Mouse (Mus musculus): ENCODE results near the gene Osbpl3. TPM values are rescaled to one million over a fixed set of nuclear protein-coding genes. Genes with fewer than 3 reads are reported as not detected.

Gene Osbpl3
- polyA plus RNA-seq, 1 experiment from 2014 or later = 6.4 TPM

DNA sequence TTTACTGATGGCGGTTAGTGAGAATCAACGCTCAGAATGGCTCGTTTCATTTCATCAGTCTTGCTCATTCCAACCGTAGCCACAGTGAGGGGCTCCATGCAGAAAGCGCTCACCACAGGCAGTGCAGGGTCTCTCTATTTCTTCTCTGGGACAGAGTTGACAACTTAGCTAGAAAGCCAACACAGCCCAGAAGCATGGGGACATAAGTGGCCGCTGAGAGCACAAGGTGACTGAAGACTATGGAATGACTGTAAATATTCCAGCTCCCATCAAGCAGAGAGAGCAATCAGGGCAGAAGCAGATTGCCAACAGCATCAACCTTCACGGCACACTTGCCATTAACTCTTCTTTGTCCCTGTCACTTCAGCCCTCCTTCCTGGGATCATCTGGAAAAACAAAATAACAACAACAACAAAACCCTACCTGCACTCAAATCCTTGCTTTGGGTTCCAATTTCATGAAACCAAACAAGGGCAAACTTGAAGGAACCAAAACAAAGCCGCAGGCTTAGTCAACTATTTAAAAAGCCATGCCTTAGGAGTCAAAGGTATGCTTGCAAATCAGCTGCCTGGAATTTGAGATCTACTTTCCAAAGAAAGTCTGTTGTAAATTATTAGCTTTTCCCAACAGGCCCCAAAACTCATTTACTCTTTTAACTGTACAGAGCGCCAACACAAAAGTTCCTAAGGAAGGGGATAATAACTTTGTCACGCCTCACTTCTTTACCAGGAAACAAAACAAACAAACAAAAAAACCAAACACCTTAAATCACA, 36.3 kb downstream of the Osbpl3 start:
- H3K36me3 ChIP-seq (ENCODE audit: control insufficient read depth, insufficient read depth, low read length) = no peaks in the 10 kb centered on the region
- H3K27ac ChIP-seq (ENCODE audit: low read length) = no peak overlapping the region
- ATAC-seq (ENCODE audit: low read depth) = no peak
- no peak overlapping the region for H3K9ac ChIP-seq (ENCODE audit: low read length)
- no peaks in the 10 kb centered on the region for H3K27me3 ChIP-seq (ENCODE audit: control insufficient read depth, insufficient read depth, low read depth, low read length)
- H3K9me3 ChIP-seq (ENCODE audit: control insufficient read depth, low read length) = no peaks in the 10 kb centered on the region
- H3K4me3 ChIP-seq (ENCODE audit: low read length) = no peak overlapping the region
- no peaks in the 10 kb centered on the region for H3K4me1 ChIP-seq (replicated peaks; ENCODE audit: control insufficient read depth, insufficient read depth, low read length)
- no peak overlapping the region for H3K4me2 ChIP-seq (ENCODE audit: low read depth, low read length)
- 76% methylated on average over 10 of the region's 10 CpGs for WGBS

DNA sequence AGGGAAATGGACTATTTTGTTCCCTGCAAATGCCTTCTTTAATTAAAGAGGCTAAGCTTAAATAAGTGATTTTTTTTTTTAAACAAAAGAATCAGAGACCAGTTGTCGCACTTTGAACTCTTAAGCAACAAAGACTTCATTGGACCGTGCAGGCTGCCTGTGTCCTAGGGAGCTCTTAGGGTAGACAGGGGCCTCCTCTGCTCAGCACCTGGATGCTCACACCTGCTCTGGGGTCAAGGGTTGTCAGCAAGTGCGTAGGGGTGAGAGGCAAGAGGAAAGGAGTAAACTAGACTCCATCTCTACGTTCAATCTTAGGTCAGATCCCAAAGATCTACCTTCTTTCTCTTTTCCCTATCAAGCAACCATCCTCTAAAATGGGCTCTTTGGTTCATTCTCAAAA, 37.0 kb downstream of the Osbpl3 start:
- 76% methylated on average over 4 of the region's 4 CpGs for WGBS
- H3K9ac ChIP-seq (ENCODE audit: low read length) = no peak overlapping the region
- no peaks in the 10 kb centered on the region for H3K36me3 ChIP-seq (ENCODE audit: control insufficient read depth, insufficient read depth, low read length)
- 0 out of 2 replicates have a peak, but pooled peaks cover 3% of the 10 kb centered on the region for H3K4me1 ChIP-seq (replicated peaks; ENCODE audit: control insufficient read depth, insufficient read depth, low read length)
- no peaks in the 10 kb centered on the region for H3K27me3 ChIP-seq (ENCODE audit: control insufficient read depth, insufficient read depth, low read depth, low read length)
- H3K9me3 ChIP-seq (ENCODE audit: control insufficient read depth, low read length) = no peaks in the 10 kb centered on the region
- H3K4me3 ChIP-seq (ENCODE audit: low read length) = no peak overlapping the region
- ATAC-seq (ENCODE audit: low read depth) = no peak
- no peak overlapping the region for H3K4me2 ChIP-seq (ENCODE audit: low read depth, low read length)
- no peak overlapping the region for H3K27ac ChIP-seq (ENCODE audit: low read length)

DNA sequence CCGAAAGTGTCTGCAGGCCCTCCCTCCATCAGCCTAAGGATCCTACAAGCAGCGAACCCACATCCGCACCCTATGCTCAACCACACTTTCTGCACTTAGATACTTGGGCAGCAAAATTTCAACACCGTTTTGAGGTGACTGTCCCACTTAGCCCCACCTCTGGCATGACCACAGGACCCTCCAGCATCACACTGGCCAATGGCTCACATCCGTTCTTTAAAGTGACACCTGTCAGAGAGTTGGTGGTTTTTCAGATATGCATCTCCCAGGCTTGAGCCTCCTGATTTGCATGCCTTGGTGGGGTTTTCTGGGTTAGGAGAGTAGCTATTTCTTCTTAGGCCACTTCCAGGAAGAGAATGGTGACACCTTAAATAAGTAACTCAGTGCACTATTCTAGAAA, 39.1 kb downstream of the Osbpl3 start:
- H3K4me2 ChIP-seq (ENCODE audit: low read depth, low read length) = no peak overlapping the region
- 0 out of 2 replicates have a peak, but pooled peaks cover 3% of the 10 kb centered on the region for H3K4me1 ChIP-seq (replicated peaks; ENCODE audit: control insufficient read depth, insufficient read depth, low read length)
- no peaks in the 10 kb centered on the region for H3K36me3 ChIP-seq (ENCODE audit: control insufficient read depth, insufficient read depth, low read length)
- no peak overlapping the region for H3K4me3 ChIP-seq (ENCODE audit: low read length)
- H3K27me3 ChIP-seq (ENCODE audit: control insufficient read depth, insufficient read depth, low read depth, low read length) = no peaks in the 10 kb centered on the region
- no peaks in the 10 kb centered on the region for H3K9me3 ChIP-seq (ENCODE audit: control insufficient read depth, low read length)
- ATAC-seq (ENCODE audit: low read depth) = no peak
- no peak overlapping the region for H3K9ac ChIP-seq (ENCODE audit: low read length)
- WGBS = 92% methylated on average over 5 of the region's 5 CpGs
- no peak overlapping the region for H3K27ac ChIP-seq (ENCODE audit: low read length)

DNA sequence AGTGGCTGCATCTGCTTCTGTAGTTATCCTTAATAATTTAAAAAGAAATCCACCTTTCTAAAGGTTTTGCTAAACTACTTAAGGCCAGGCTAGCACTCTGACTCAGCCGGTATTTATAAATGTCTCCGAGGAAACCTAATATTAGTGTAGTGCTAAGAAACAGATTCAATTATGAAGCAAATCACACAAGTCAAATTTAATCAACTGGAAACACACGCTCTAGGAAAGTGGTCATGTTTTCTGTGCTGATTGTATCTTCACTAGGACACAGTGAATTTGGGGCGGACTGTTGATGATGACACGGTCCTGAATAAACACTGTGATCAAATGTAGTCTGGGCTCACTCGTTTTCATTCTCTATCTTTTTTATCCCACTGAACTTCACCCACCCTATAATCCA, 40.6 kb downstream of the Osbpl3 start:
- Histone ChIP-seq H3K27me3 (ENCODE audit: control insufficient read depth, insufficient read depth, low read depth, low read length) (no peaks in the 10 kb centered on the region), H3K9me3 (ENCODE audit: control insufficient read depth, low read length) (no peaks in the 10 kb centered on the region), H3K4me2 (ENCODE audit: low read depth, low read length) (no peak overlapping the region), H3K4me3 (ENCODE audit: low read length) (no peak overlapping the region), H3K4me1 (replicated peaks; ENCODE audit: control insufficient read depth, insufficient read depth, low read length) (0 out of 2 replicates have a peak, but pooled peaks cover 3% of the 10 kb centered on the region), H3K9ac (ENCODE audit: low read length) (no peak overlapping the region), H3K27ac (ENCODE audit: low read length) (no peak overlapping the region), H3K36me3 (ENCODE audit: control insufficient read depth, insufficient read depth, low read length) (no peaks in the 10 kb centered on the region)
- WGBS = 79% methylated on average over 6 of the region's 6 CpGs
- no peak for ATAC-seq (ENCODE audit: low read depth)

DNA sequence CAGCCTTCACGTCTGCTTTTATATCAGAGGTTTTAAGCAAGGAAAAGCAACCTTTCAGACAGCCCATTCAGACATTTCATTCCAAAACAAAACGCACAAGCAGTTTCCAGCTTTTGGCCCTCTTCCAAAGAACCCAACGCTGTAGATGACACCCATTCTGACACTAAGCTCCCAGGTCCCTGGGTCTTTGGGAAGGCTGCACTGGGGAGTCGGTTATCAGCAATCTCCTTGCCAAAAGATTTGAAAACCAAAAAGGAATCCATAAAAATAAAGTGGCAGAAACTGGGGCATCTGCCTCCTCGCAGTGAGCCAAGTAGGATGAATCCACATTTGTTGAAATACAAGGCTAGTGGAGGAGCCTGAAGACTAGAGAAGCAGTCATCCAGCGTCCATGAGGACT, 41.5 kb downstream of the Osbpl3 start:
- 44% methylated on average over 6 of the region's 6 CpGs for WGBS
- no peak overlapping the region for H3K4me2 ChIP-seq (ENCODE audit: low read depth, low read length)
- H3K27me3 ChIP-seq (ENCODE audit: control insufficient read depth, insufficient read depth, low read depth, low read length) = no peaks in the 10 kb centered on the region
- no peak overlapping the region for H3K9ac ChIP-seq (ENCODE audit: low read length)
- H3K9me3 ChIP-seq (ENCODE audit: control insufficient read depth, low read length) = no peaks in the 10 kb centered on the region
- H3K36me3 ChIP-seq (ENCODE audit: control insufficient read depth, insufficient read depth, low read length) = no peaks in the 10 kb centered on the region
- no peak overlapping the region for H3K4me3 ChIP-seq (ENCODE audit: low read length)
- no peak overlapping the region for H3K27ac ChIP-seq (ENCODE audit: low read length)
- ATAC-seq (ENCODE audit: low read depth) = no peak
- 0 out of 2 replicates have a peak, but pooled peaks cover 3% of the 10 kb centered on the region for H3K4me1 ChIP-seq (replicated peaks; ENCODE audit: control insufficient read depth, insufficient read depth, low read length)

- Histone ChIP-seq H3K36me3 (ENCODE audit: control insufficient read depth, insufficient read depth, low read length) (no peaks in the 10 kb centered on the region), H3K4me1 (replicated peaks; ENCODE audit: control insufficient read depth, insufficient read depth, low read length) (0 out of 2 replicates have a peak, but pooled peaks cover 3% of the 10 kb centered on the region), H3K27me3 (ENCODE audit: control insufficient read depth, insufficient read depth, low read depth, low read length) (no peaks in the 10 kb centered on the region), H3K9ac (ENCODE audit: low read length) (no peak overlapping the region), H3K27ac (ENCODE audit: low read length) (no peak overlapping the region), H3K9me3 (ENCODE audit: control insufficient read depth, low read length) (no peaks in the 10 kb centered on the region), H3K4me2 (ENCODE audit: low read depth, low read length) (no peak overlapping the region), H3K4me3 (ENCODE audit: low read length) (no peak overlapping the region)
- WGBS = 83% methylated on average over 1 of the region's 1 CpGs
- ATAC-seq (ENCODE audit: low read depth) = no peak
Measured at GRCm38 (mm10) chr6:50413381-50413780, 42.6 kb downstream of the Osbpl3 start.

DNA sequence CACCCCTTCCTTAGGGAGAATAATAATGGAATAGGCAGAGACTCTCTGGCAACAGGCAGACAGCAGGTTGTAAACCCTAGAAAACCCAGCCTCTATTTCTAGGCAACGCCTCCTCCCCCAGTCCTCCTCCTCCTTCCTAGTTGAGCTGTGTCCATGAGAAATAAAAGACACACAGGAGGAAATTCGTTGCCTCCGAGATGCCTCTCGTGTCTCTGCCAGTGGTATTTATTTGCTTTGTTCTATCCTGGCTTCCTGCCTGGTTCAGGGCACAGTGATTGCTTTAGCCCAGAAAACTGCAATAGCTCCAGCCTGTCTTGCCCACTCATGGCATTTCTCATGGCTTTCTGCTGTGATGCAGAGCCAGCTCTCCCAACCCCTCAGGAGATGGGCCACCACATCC, 43.8 kb downstream of the Osbpl3 start:
- H3K9ac ChIP-seq (ENCODE audit: low read length) = no peak overlapping the region
- H3K4me3 ChIP-seq (ENCODE audit: low read length) = no peak overlapping the region
- 21% methylated on average over 4 of the region's 4 CpGs for WGBS
- H3K27ac ChIP-seq (ENCODE audit: low read length) = no peak overlapping the region
- H3K4me1 ChIP-seq (replicated peaks; ENCODE audit: control insufficient read depth, insufficient read depth, low read length) = 0 out of 2 replicates have a peak, but pooled peaks cover 3% of the 10 kb centered on the region
- H3K9me3 ChIP-seq (ENCODE audit: control insufficient read depth, low read length) = no peaks in the 10 kb centered on the region
- H3K27me3 ChIP-seq (ENCODE audit: control insufficient read depth, insufficient read depth, low read depth, low read length) = no peaks in the 10 kb centered on the region
- H3K4me2 ChIP-seq (ENCODE audit: low read depth, low read length) = no peak overlapping the region
- no peaks in the 10 kb centered on the region for H3K36me3 ChIP-seq (ENCODE audit: control insufficient read depth, insufficient read depth, low read length)
- ATAC-seq (ENCODE audit: low read depth) = no peak

GRCm38 (mm10) chr6:50404698-50405097, 51.3 kb downstream of the Osbpl3 start:
- Histone ChIP-seq H3K9me3 (ENCODE audit: control insufficient read depth, low read length) (no peaks in the 10 kb centered on the region), H3K4me3 (ENCODE audit: low read length) (no peak overlapping the region), H3K27ac (ENCODE audit: low read length) (no peak overlapping the region), H3K4me2 (ENCODE audit: low read depth, low read length) (no peak overlapping the region), H3K4me1 (replicated peaks; ENCODE audit: control insufficient read depth, insufficient read depth, low read length) (no peaks in the 10 kb centered on the region), H3K36me3 (ENCODE audit: control insufficient read depth, insufficient read depth, low read length) (no peaks in the 10 kb centered on the region), H3K27me3 (ENCODE audit: control insufficient read depth, insufficient read depth, low read depth, low read length) (no peaks in the 10 kb centered on the region), H3K9ac (ENCODE audit: low read length) (no peak overlapping the region)
- WGBS = 76% methylated on average over 11 of the region's 11 CpGs
- no peak for ATAC-seq (ENCODE audit: low read depth)

GRCm38 (mm10) chr6:50403524-50403923, 52.5 kb downstream of the Osbpl3 start:
- H3K9ac ChIP-seq (ENCODE audit: low read length) = no peak overlapping the region
- no peaks in the 10 kb centered on the region for H3K9me3 ChIP-seq (ENCODE audit: control insufficient read depth, low read length)
- ATAC-seq (ENCODE audit: low read depth) = no peak
- no peaks in the 10 kb centered on the region for H3K27me3 ChIP-seq (ENCODE audit: control insufficient read depth, insufficient read depth, low read depth, low read length)
- WGBS = 81% methylated on average over 4 of the region's 4 CpGs
- H3K36me3 ChIP-seq (ENCODE audit: control insufficient read depth, insufficient read depth, low read length) = no peaks in the 10 kb centered on the region
- no peaks in the 10 kb centered on the region for H3K4me1 ChIP-seq (replicated peaks; ENCODE audit: control insufficient read depth, insufficient read depth, low read length)
- H3K4me2 ChIP-seq (ENCODE audit: low read depth, low read length) = no peak overlapping the region
- no peak overlapping the region for H3K4me3 ChIP-seq (ENCODE audit: low read length)
- no peak overlapping the region for H3K27ac ChIP-seq (ENCODE audit: low read length)
